Mouse (Mus musculus) liver, adult 2 months (tissue): ENCODE data around the gene Mboat1. TPM values are rescaled to one million over a fixed set of nuclear protein-coding genes. Genes with fewer than 3 reads are reported as not detected.

Experiments used
- DNase-seq: peaks from one replicate; pipeline ENCODE4 v3.0.0-alpha.2; 2011; ENCODE audit warnings: low read depth, low spot score; ENCODE audit errors: extremely low read depth
- H3K27ac ChIP-seq: fragments of 200-500 bp; replicated peaks from 2 replicates; pipeline ENCODE4 v1.5.1; 2012; ENCODE audit warnings: low read depth, mild to moderate bottlenecking, control low read depth, inconsistent platforms, low read length; ENCODE audit not compliant: insufficient read depth
- H3K27me3 ChIP-seq: fragments of 200-500 bp; 2 replicates; pipeline ENCODE4 v1.6.1; 2012; ENCODE audit warnings: mild to moderate bottlenecking, moderate library complexity, low read length, inconsistent platforms; ENCODE audit not compliant: control insufficient read depth, insufficient read depth
- H3K36me3 ChIP-seq: fragments of 200-500 bp; 2 replicates; pipeline ENCODE4 v1.6.1; 2012; ENCODE audit warnings: low read length, inconsistent platforms; ENCODE audit not compliant: control insufficient read depth, insufficient read depth
- H3K4me1 ChIP-seq: fragments of 200-500 bp; 2 replicates; pipeline ENCODE4 v1.6.1; 2011; ENCODE audit warnings: low read length; ENCODE audit not compliant: control insufficient read depth, insufficient read depth
- H3K4me3 ChIP-seq: fragments of 200-500 bp; 2 replicates; pipeline ENCODE4 v1.5.1; 2011; ENCODE audit warnings: low read depth, mild to moderate bottlenecking, control low read depth, low read length, moderate library complexity; ENCODE audit not compliant: insufficient read depth
- H3K79me2 ChIP-seq: fragments of 200-500 bp; 2 replicates; pipeline ENCODE4 v1.6.1; 2012; ENCODE audit warnings: inconsistent platforms, mild to moderate bottlenecking, low read length, moderate library complexity; ENCODE audit not compliant: control insufficient read depth, insufficient read depth
- H3K9ac ChIP-seq: fragments of 200-500 bp; 2 replicates; pipeline ENCODE4 v1.6.1; 2012; ENCODE audit warnings: low read depth, mild to moderate bottlenecking, control low read depth, inconsistent platforms, low read length
- CTCF ChIP-seq: fragments of 200-500 bp; IDR thresholded peaks from 2 replicates; pipeline ENCODE4 v1.5.1; 2011; ENCODE audit warnings: low read depth, low read length, control low read depth
- POLR2A ChIP-seq: fragments of 200-500 bp; IDR thresholded peaks from 2 replicates; pipeline ENCODE4 v1.6.1; 2011; ENCODE audit warnings: low read length, control low read depth; ENCODE audit not compliant: insufficient read depth; ENCODE audit errors: extremely low read depth
- WGBS: fragments of 180-500 bp; shearing (Covaris S2); methylation state at CpG from one replicate; pipeline ENCODE4 v1.1.7; 2018; 5-methylcytosine and 5-hydroxymethylcytosine counted together
- polyA plus RNA-seq: library from polyadenylated mRNA; depleted of rRNA; stranded (reverse); fragments of >200 nt; gene quantifications from 2 replicates; pipeline ENCODE4 v1.2.3, GENCODE M21; 2012
- total RNA-seq: library from RNA; depleted of rRNA; stranded (reverse); fragments of >200 nt; gene quantifications from 2 replicates; pipeline ENCODE4 v1.2.3, GENCODE M21; 2014

The Mboat1 gene
- total and polyA plus RNA-seq, 2 experiments, result 0.28 to 0.55 TPM

GRCm38 (mm10) chr13:30239396-30239795, 103.1 kb downstream of the Mboat1 start:
- Histone ChIP-seq H3K4me3 (no peak overlapping the region), H3K27ac (no peak overlapping the region), H3K4me1 (peaks cover 2% of the 10 kb centered on the region; the same call in 1 of the 2 replicates), H3K79me2 (no peaks in the 10 kb centered on the region), H3K9ac (no peak overlapping the region), H3K27me3 (no peaks in the 10 kb centered on the region), H3K36me3 (no peaks in the 10 kb centered on the region)
- WGBS, result 91% methylated on average over 6 of the region's 6 CpGs
- TF ChIP-seq CTCF, result no peak
- no peak for TF ChIP-seq POLR2A
- DNase-seq, result no peak

GRCm38 (mm10) chr13:30245573-30245972, 109.3 kb downstream of the Mboat1 start:
- H3K9ac ChIP-seq, result no peak overlapping the region
- TF ChIP-seq POLR2A, result no peak
- no peak for TF ChIP-seq CTCF
- no peak overlapping the region for H3K27ac ChIP-seq
- no peak for DNase-seq
- no peaks in the 10 kb centered on the region for H3K79me2 ChIP-seq
- no peaks in the 10 kb centered on the region for H3K27me3 ChIP-seq
- H3K36me3 ChIP-seq, result no peaks in the 10 kb centered on the region
- no peaks in the 10 kb centered on the region for H3K4me1 ChIP-seq
- WGBS, result 90% methylated on average over 4 of the region's 4 CpGs
- no peak overlapping the region for H3K4me3 ChIP-seq

- H3K79me2 ChIP-seq, result no peaks in the 10 kb centered on the region
- no peaks in the 10 kb centered on the region for H3K4me1 ChIP-seq
- no peak overlapping the region for H3K27ac ChIP-seq
- no peaks in the 10 kb centered on the region for H3K27me3 ChIP-seq
- H3K36me3 ChIP-seq, result no peaks in the 10 kb centered on the region
- 67% methylated on average over 5 of the region's 5 CpGs for WGBS
- no peak overlapping the region for H3K9ac ChIP-seq
- TF ChIP-seq POLR2A, result no peak
- no peak overlapping the region for H3K4me3 ChIP-seq
- DNase-seq, result peak; percentile 22
Measured at GRCm38 (mm10) chr13:30250341-30250905, 114.1 kb downstream of the Mboat1 start.

- H3K27ac ChIP-seq, result no peak overlapping the region
- no peak for TF ChIP-seq POLR2A
- no peaks in the 10 kb centered on the region for H3K79me2 ChIP-seq
- H3K9ac ChIP-seq, result no peak overlapping the region
- H3K4me3 ChIP-seq, result no peak overlapping the region
- no peaks in the 10 kb centered on the region for H3K27me3 ChIP-seq
- 70% methylated on average over 3 of the region's 3 CpGs for WGBS
- DNase-seq, result no peak
- no peaks in the 10 kb centered on the region for H3K36me3 ChIP-seq
- no peaks in the 10 kb centered on the region for H3K4me1 ChIP-seq
Measured at GRCm38 (mm10) chr13:30251431-30251830, 115.1 kb downstream of the Mboat1 start.

- Histone ChIP-seq H3K4me1 (no peaks in the 10 kb centered on the region), H3K4me3 (no peak overlapping the region), H3K9ac (no peak overlapping the region), H3K36me3 (no peaks in the 10 kb centered on the region), H3K27me3 (no peaks in the 10 kb centered on the region), H3K27ac (no peak overlapping the region), H3K79me2 (no peaks in the 10 kb centered on the region)
- TF ChIP-seq CTCF (no peak), POLR2A (no peak)
- 36% methylated on average over 3 of the region's 3 CpGs for WGBS
- DNase-seq, result no peak
Measured at GRCm38 (mm10) chr13:30252692-30253091, 116.4 kb downstream of the Mboat1 start.

GRCm38 (mm10) chr13:30253636-30254264, 117.5 kb downstream of the Mboat1 start:
- TF ChIP-seq CTCF, result no peak
- no peak for TF ChIP-seq POLR2A
- no peak for DNase-seq
- H3K27ac ChIP-seq, result no peak overlapping the region
- H3K4me3 ChIP-seq, result no peak overlapping the region
- H3K4me1 ChIP-seq, result no peaks in the 10 kb centered on the region
- no peaks in the 10 kb centered on the region for H3K27me3 ChIP-seq
- H3K36me3 ChIP-seq, result no peaks in the 10 kb centered on the region
- no peaks in the 10 kb centered on the region for H3K79me2 ChIP-seq
- 62% methylated on average over 5 of the region's 5 CpGs for WGBS
- no peak overlapping the region for H3K9ac ChIP-seq
